Mouse (Mus musculus) liver, adult 2 months (tissue): ENCODE data around the gene Ndufb10.
"Not testable (repeated sequence)": the region's sequence is repeated elsewhere in the genome, so short reads cannot be mapped to it uniquely, and the experiment has no call there.

ENCODE experiments used
- CTCF ChIP-seq: fragments of 200-500 bp; IDR thresholded peaks from 2 replicates; pipeline ENCODE4 v1.5.1; 2011; ENCODE audit warnings: low read depth, low read length, control low read depth
- POLR2A ChIP-seq: fragments of 200-500 bp; IDR thresholded peaks from 2 replicates; pipeline ENCODE4 v1.6.1; 2011; ENCODE audit warnings: low read length, control low read depth; ENCODE audit not compliant: insufficient read depth; ENCODE audit errors: extremely low read depth

DNA sequence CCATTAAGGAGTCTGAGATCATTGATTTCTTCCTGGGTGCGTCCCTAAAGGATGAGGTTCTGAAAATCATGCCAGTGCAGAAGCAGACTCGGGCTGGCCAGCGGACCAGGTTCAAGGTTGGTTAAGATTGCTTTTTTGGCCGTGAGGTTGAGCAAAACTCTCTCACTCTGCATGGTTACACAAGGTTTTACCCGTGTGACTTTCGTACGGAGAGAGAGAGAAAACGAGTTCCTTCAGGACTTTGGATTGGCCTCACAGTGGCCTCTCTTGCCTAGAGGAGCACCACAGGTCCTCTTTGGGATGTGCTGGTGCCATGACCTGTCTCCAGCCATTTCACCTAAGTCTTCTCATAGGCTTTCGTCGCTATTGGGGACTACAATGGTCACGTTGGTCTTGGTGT lies 3.7 kb downstream of the Ndufb10 start:
- TF ChIP-seq CTCF, POLR2A: not testable (repeated sequence)
